Mouse (Mus musculus) MN1 (cell line): ENCODE data around the gene Afmid.
"Not testable (repeated sequence)": the region's sequence is repeated elsewhere in the genome, so short reads cannot be mapped to it uniquely, and the experiment has no call there.

Experiments
- DNase-seq: peaks from one replicate; pipeline ENCODE4 v3.0.0-alpha.2; 2016; ENCODE audit warnings: low spot score

Afmid gene

DNA sequence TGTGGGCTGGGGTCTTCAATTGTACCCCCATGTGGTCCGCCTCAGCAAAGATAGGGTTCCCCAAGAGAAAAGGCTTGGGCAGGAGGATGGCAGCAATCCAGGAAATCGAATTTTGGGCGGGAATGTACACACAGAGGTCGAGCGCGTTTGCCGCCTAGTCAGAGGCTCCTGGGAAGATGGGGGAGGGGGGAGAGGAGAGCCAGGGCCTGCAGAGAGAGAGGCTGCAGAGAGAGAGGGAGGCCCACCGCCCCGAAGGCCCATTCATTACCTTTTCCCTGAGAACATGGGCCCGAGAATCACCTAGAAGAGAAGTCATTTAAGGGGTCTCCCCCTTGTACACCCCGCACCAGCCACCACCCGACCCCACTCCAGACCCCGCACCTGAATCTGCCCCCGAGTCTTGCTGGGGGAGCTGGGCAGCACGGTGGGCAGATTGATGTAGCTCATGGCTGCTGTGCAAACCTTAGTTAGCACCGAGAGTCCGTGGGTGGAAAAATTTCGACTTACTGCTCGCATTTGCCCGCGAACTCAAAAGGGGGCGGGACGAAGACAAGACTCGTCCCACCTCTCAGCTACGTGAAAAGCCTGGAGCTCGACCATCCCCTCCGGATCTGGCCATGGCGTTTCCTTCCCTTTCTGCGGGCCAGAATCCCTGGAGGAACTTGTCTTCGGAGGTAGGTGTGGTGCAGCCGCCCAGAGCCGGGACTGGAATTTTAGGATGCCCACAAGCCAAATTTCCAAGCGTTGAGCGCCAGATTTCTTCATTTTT lies at the start of gene Afmid, which contains the start of gene Tk1:
Gene Afmid, plus strand, starts transcription at position 592 of the 769 bp plus-strand sequence.
Gene Tk1, minus strand, starts transcription at position 760 of the 769 bp plus-strand sequence.
- peak; percentile 88 for DNase-seq

- no peak for DNase-seq
These were observed 49.5 kb upstream of the Afmid start for GRCm38 (mm10) chr11:117776085-117776792.

DNA sequence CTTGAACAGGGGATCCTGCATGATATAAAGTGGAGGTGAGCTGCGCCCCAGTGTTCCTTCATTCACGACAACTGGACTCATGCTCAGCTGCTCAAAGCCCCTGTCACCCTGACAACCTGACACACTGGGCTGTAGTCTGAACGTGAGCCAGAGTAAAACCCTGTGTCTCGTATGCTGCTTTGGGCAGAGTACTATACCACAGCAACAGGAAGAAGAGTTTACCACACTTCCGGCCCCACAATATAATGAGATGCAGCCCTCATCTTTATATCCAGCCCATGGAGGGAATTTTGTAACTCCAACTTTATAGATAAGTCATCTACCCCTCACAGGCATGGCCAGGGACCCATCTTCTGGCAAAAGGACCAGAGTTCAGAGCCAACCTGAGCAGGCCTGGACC lies 48.6 kb upstream of the Afmid start:
- DNase-seq = no peak

GRCm38 (mm10) chr11:117778031-117778430 lies 47.7 kb upstream of the Afmid start:
- DNase-seq = no peak

- peak; percentile 52 for DNase-seq
These were observed 46.8 kb upstream of the Afmid start for GRCm38 (mm10) chr11:117778851-117779433.

DNA sequence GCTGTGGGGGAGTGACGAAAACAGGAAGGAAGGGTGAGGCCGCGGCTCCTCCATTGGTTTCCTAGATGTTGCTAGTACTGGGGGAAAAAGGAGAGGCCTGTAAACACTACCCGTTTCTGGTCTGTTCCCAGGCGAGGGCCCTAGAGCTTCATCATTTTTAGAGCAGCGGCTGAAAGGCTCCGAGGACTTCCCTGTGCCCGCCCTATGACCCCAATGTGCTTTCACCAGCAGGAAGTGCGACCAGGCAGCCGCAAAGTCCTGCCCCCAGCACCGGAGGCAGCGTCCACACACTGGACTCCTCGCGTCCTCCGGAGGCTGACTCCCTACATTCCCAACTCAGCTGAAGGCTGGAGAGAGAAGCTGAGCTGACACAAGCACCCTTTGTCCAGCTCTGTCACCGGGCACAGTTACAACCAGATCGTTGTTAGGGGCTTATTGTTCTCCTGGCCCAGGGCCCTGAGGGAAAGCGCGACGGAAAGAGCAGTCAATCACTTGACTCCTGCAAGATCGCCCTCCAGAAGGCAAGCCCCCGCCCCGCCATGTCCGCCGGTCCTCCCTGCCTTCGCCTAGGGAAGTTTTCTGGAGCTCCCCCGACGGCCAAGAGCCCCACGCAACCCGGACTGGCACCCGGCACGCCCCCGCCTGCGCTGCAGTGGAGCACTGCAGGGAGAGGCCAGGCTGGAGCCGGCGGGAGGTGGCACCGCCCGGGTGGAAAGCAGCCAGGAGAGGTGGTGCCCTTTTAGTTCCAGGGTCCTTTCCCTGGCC lies 46.1 kb upstream of the Afmid start:
- DNase-seq = peak; percentile 52

DNA sequence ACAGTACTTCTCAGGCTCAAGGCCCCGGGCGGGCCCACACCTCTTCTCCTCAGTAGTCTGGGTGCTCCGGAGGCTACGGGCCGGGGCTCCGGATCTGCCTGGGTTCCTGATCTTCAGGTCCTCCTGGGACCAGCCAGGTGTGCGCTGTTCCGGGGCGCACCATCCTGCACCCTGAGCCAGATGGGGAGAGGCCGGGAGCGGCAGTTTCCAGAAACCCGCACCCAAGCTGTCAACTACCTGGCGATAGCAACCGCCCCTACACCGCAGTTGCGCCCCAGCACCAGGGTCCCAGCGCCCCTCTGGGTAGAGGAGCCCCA lies 45.6 kb upstream of the Afmid start:
- no peak for DNase-seq

DNA sequence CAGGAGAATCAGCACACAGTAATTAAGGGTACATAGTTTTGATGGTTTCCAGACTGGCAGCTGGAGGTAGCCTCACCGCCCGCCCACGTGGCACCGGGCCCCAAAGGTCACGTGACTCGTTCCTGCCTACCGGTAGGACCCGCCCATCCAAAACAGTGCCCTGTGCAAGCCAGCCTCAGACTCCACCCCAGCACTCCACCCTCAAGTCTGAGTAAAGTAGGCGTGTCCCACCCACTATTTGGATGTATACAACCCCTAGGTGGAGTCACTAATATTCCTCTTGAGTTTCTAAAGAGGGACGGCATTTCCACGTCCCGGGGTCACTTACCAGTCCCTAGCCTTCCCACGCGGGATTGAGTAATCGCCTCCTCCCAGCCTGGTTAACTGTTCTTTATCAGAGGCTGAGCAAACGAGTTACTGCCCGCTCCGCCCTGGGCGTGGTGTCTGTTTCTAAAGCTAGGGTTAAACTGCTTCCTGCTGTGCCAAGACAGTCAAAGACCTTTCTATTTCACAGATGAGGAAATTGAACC lies 45.1 kb upstream of the Afmid start:
- peak; percentile 95 for DNase-seq

- DNase-seq = peak; percentile 89
These were observed 44.4 kb upstream of the Afmid start for GRCm38 (mm10) chr11:117781199-117781821.

DNA sequence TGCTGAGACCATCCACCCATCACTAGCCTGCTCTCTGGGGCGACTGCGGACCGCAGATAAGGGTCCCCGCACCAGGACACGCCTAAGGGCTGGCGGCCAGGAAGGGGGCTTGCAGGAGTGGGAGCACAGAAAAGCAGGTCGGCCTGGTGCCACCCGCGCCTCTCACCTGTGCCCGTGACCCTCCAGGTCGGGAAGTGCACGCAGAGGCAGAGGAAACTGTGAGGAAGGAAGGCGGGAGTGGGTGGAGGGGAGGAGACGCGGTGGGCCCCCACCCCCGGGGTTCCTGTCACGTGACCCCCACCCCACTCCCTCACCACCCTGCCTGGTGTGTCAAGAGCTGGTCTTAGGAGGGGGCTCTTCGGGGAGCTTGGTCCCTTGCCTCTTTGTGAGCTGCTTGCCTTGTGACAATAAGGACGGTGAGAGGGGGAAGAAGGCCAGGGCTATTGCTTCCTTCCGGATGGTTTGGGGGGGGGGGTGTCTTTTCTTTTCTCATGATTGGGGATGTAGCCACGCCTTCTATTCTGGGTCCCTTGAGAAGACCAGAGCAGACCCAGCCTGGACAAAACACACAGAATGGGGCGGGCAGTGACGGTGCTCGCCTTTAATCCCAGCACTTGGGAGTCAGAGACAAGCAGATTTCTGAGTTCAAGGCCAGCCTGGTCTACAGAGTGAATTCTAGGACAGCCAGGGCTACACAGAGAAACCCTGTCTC lies 43.6 kb upstream of the Afmid start, which contains the start of the genes Tmc8 and Tmc6:
Gene Tmc8, plus strand, starts transcription at position 84 of the 712 bp plus-strand sequence.
Gene Tmc6, minus strand, starts transcription at position 206 of the 712 bp plus-strand sequence.
- DNase-seq = peak; percentile 41

GRCm38 (mm10) chr11:117782705-117783034 lies 43.1 kb upstream of the Afmid start:
- DNase-seq = peak; percentile 18

DNA sequence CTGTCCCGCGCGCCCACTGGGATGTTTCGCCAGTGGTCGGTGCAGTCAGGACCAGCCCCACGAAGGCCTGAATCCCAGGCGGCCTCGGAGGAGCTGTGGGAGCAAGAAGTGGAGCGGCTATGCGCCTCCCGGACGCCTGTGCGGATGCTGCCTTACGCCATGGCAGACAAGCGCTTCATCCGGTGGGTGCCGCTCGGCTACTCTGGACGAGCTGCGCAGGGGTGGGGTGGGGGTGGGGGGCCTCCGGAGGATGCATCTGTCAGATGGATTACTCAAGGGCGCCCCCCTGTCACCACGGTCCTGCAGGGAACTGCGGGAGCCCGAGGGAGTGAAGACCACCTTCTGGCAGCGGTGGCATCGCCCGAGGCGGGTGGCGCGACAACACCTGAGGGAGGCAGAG lies 42.6 kb upstream of the Afmid start:
- DNase-seq = peak; percentile 56

GRCm38 (mm10) chr11:117783683-117784309 lies 41.9 kb upstream of the Afmid start:
- peak; percentile 33 for DNase-seq

DNA sequence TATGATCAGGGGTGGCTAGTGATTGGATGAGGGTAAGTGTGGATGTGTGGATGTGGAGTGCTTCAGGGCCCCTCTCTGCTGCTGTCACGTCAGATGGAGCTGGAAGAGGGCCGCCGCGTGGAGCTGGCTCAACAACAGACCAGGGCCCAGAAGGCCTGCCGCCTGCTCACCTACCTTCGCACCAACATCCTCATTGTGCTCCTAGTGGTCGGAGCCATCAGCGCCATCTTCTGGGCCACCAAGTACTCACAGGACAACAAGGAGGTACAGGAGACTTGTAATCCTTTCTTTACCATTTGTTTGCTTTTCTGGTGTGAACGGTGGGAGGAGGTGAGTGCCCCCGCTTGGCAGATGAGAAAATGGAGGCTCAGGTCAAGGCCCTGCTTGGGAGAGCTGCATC lies 39.4 kb upstream of the Afmid start:
- peak; percentile 41 for DNase-seq

DNA sequence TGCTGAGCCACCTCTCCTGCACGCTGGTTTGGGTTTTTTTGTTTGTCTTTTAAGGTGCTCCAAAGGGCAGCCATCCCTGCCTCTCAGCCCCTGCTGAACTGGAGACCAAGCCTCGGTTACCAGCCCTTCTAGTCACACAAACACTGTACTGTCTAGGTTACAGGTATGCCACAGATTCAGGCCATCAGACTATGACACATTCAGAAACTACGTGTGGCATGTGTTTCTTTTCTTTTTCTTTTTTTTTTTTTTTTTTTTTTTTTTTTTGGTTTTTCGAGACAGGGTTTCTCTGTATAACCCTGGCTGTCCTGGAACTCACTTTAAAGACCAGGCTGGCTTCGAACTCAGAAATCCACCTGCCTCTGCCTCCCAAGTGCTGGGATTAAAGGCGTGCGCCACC lies 37.2 kb upstream of the Afmid start:
- DNase-seq = not testable (repeated sequence)

GRCm38 (mm10) chr11:117790286-117790685 lies 35.4 kb upstream of the Afmid start:
- peak; percentile 57 for DNase-seq

- no peak for DNase-seq
These were observed 34.9 kb upstream of the Afmid start for GRCm38 (mm10) chr11:117790703-117791440.

- DNase-seq = no peak
These were observed 34.3 kb upstream of the Afmid start for GRCm38 (mm10) chr11:117791441-117791761.

DNA sequence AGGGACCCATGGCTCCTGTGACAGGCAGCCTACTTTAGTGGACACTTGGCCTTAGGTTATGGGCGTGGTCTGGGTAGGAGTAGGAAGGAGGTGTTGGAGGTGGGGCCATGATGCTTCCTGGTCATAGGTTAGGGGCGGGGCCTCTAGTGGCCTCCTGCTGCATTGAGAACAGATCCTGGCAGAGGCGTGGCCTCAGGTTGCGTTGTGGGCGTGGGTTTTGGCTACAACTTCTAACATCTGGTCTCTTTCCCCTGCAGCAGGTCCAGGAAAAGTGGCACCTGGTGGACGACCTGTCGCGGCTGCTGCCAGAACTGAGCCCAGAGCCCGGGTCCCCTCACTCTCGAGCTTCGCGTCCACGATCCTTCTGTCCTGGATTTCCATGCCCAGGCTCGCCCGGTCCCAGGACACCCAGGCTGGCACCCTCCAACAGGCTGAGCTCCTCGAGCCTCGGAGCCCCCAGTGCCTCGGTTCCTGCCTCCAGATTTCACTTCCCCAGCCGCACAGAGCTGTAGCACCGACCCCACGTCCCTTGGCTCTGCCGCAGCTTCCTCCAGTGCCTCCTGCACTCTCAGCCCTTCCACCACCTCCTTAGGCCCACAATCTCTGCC lies 33.3 kb upstream of the Afmid start:
- DNase-seq = no peak
